22 mouse cellular contexts compared by ENCODE assay signal in genomic region chr9:91374665-91375064, GRCm38 (mm10). TPM values are rescaled to one million over a fixed set of nuclear protein-coding genes. Genes with fewer than 3 reads are reported as not detected.
DNase-seq lines count a peak whose midpoint lies in the region; ATAC-seq and TF ChIP-seq lines count a peak whose summit lies in the region.
"Had no signal": no experiment of that assay in that cellular context is flagged by ENCODE, and none has a peak within 500 bp of the region (broad histone marks: within the 10 kb centered on the region; RNA-seq: fewer than 3 reads in every experiment).

No protein-coding gene starts in this region.

- WGBS in intestine, embryonic 14.5 days, result 12% methylated on average over 4 of the region's 4 CpGs
- 6% methylated on average over 4 of the region's 4 CpGs for WGBS in intestine, postnatal 0 days
- WGBS in forebrain, embryonic 14.5 days, result 30% methylated on average over 4 of the region's 4 CpGs
- WGBS in midbrain, postnatal 0 days, result 36% methylated on average over 4 of the region's 4 CpGs

- no peaks in the 10 kb centered on the region for H3K36me3 ChIP-seq in intestine, embryonic 14.5 days (ENCODE audit: control insufficient read depth, insufficient read depth, low read length)
- H3K36me3 ChIP-seq in intestine, postnatal 0 days (ENCODE audit: control insufficient read depth, insufficient read depth), result no peaks in the 10 kb centered on the region
- no peaks in the 10 kb centered on the region for H3K36me3 ChIP-seq in forebrain, embryonic 14.5 days (ENCODE audit: control insufficient read depth, insufficient read depth, low read length)
- no peaks in the 10 kb centered on the region for H3K36me3 ChIP-seq in midbrain, postnatal 0 days (ENCODE audit: insufficient read depth, low read length)
- H3K36me3 ChIP-seq: heart, embryonic 12.5 days; liver, embryonic 13.5 days; stomach, embryonic 15.5 days had no signal

- no peak overlapping the region for H3K27ac ChIP-seq in intestine, embryonic 14.5 days (ENCODE audit: low read depth)
- H3K27ac ChIP-seq in intestine, postnatal 0 days (ENCODE audit: low read depth, low read length), result no peak overlapping the region
- H3K27ac ChIP-seq in forebrain, embryonic 14.5 days (ENCODE audit: low read depth, low read length), result peak overlapping the region; percentile 22; the same call in 1 of the 2 replicates
- no peak overlapping the region for H3K27ac ChIP-seq in midbrain, postnatal 0 days (ENCODE audit: low read depth, low read length)
- H3K27ac ChIP-seq: liver, embryonic 13.5 days; stomach, embryonic 15.5 days had no signal

- no peak for ATAC-seq in intestine, embryonic 14.5 days (replicated peaks; ENCODE audit: low FRiP score, low TSS enrichment, low read depth)
- no peak for ATAC-seq in intestine, postnatal 0 days
- no peak for ATAC-seq in forebrain, embryonic 14.5 days
- ATAC-seq in midbrain, postnatal 0 days (ENCODE audit: low FRiP score), result no peak
- ATAC-seq: lung, postnatal 0 days; Patski had no signal

- H3K4me2 ChIP-seq in intestine, embryonic 14.5 days (ENCODE audit: low read length), result no peak overlapping the region
- no peak overlapping the region for H3K4me2 ChIP-seq in intestine, postnatal 0 days (replicated peaks; ENCODE audit: low read depth)
- H3K4me2 ChIP-seq in forebrain, embryonic 14.5 days (ENCODE audit: low read length), result peak overlapping the region; percentile 33
- H3K4me2 ChIP-seq in midbrain, postnatal 0 days (ENCODE audit: low read depth, low read length, poor library complexity, severe bottlenecking), result no peak overlapping the region
- H3K4me2 ChIP-seq: heart, embryonic 12.5 days; liver, embryonic 13.5 days; stomach, embryonic 15.5 days had no signal

- H3K9ac ChIP-seq in intestine, embryonic 14.5 days (ENCODE audit: low read length), result no peak overlapping the region
- no peak overlapping the region for H3K9ac ChIP-seq in intestine, postnatal 0 days (ENCODE audit: low read depth, low read length)
- H3K9ac ChIP-seq in forebrain, embryonic 14.5 days (ENCODE audit: low read length), result no peak overlapping the region
- no peak overlapping the region for H3K9ac ChIP-seq in midbrain, postnatal 0 days (replicated peaks; ENCODE audit: low read length, poor library complexity, severe bottlenecking)
- H3K9ac ChIP-seq: heart, embryonic 12.5 days; liver, embryonic 13.5 days; stomach, embryonic 15.5 days had no signal

- no peak for TF ChIP-seq CTCF in intestine, postnatal 0 days (IDR thresholded peaks at IDR 0.05; ENCODE audit: low read depth)
- TF ChIP-seq CTCF in midbrain, postnatal 0 days (IDR thresholded peaks at IDR 0.05), result no peak

- intact Hi-C loops in left cerebral cortex, postnatal 36 days (cut with DNase I), result no loop called here

- H3K27me3 ChIP-seq in intestine, embryonic 14.5 days (replicated peaks; ENCODE audit: control insufficient read depth, insufficient read depth, low read length), result peaks cover 100% of the 10 kb centered on the region
- peaks cover 89% of the 10 kb centered on the region for H3K27me3 ChIP-seq in intestine, postnatal 0 days (replicated peaks; ENCODE audit: control insufficient read depth, insufficient read depth, low read length)
- peaks cover 85% of the 10 kb centered on the region for H3K27me3 ChIP-seq in forebrain, embryonic 14.5 days (replicated peaks; ENCODE audit: control insufficient read depth, insufficient read depth, low read length)
- peaks cover 76% of the 10 kb centered on the region for H3K27me3 ChIP-seq in midbrain, postnatal 0 days (ENCODE audit: insufficient read depth, low read length)

- no peak overlapping the region for H3K4me3 ChIP-seq in intestine, embryonic 14.5 days (ENCODE audit: low read depth, low read length)
- no peak overlapping the region for H3K4me3 ChIP-seq in intestine, postnatal 0 days (ENCODE audit: low read depth, low read length)
- H3K4me3 ChIP-seq in forebrain, embryonic 14.5 days (ENCODE audit: low read depth, low read length), result no peak overlapping the region
- H3K4me3 ChIP-seq in midbrain, postnatal 0 days (ENCODE audit: low read depth, low read length), result no peak overlapping the region
- H3K4me3 ChIP-seq: heart, embryonic 12.5 days; liver, embryonic 13.5 days; stomach, embryonic 15.5 days had no signal

- peak; percentile 11 to 48 for DNase-seq in cerebellum, postnatal 14 days
- DNase-seq in cerebellum, adult 18-20 months, result no peak
- peak; percentile 20 for DNase-seq in intestine, embryonic 14.5 days (ENCODE audit: low spot score)
- no peak for DNase-seq in forebrain, embryonic 14.5 days (ENCODE audit: low spot score)
- peak; percentile 0 for DNase-seq in midbrain, postnatal 0 days (ENCODE audit: low spot score)
- no peak for DNase-seq in kidney, postnatal 10 days
- DNase-seq in left cerebral cortex, postnatal 36 days (ENCODE audit: low spot score in 2 of 2), result no peak
- DNase-seq: B cell, adult 2 months; gastrocnemius, postnatal 14 days; heart, postnatal 36 days; kidney, adult 18-20 months; layer of hippocampus, adult 9-11 months; liver, embryonic 13.5 days; retina, postnatal 1 day had no signal

- H3K4me1 ChIP-seq in intestine, embryonic 14.5 days (replicated peaks; ENCODE audit: control insufficient read depth, insufficient read depth, low read length), result no peaks in the 10 kb centered on the region
- H3K4me1 ChIP-seq in intestine, postnatal 0 days (replicated peaks; ENCODE audit: control insufficient read depth, insufficient read depth, low read length), result no peaks in the 10 kb centered on the region
- H3K4me1 ChIP-seq in forebrain, embryonic 14.5 days (ENCODE audit: control insufficient read depth, insufficient read depth, low read length), result no peaks in the 10 kb centered on the region
- no peaks in the 10 kb centered on the region for H3K4me1 ChIP-seq in midbrain, postnatal 0 days (ENCODE audit: insufficient read depth, low read length)
- H3K4me1 ChIP-seq: liver, embryonic 13.5 days; stomach, embryonic 15.5 days had no signal

- H3K9me3 ChIP-seq in intestine, embryonic 14.5 days (ENCODE audit: control insufficient read depth, low read length), result no peaks in the 10 kb centered on the region
- no peaks in the 10 kb centered on the region for H3K9me3 ChIP-seq in intestine, postnatal 0 days (ENCODE audit: control insufficient read depth)
- no peaks in the 10 kb centered on the region for H3K9me3 ChIP-seq in forebrain, embryonic 14.5 days (replicated peaks; ENCODE audit: control insufficient read depth, low read length)
- H3K9me3 ChIP-seq in midbrain, postnatal 0 days (ENCODE audit: low read length), result no peaks in the 10 kb centered on the region
- H3K9me3 ChIP-seq: heart, embryonic 12.5 days; liver, embryonic 13.5 days; stomach, embryonic 15.5 days had no signal

RNA-seq across cellular contexts. Expression of gene Zic1, which starts 9.1 kb away (rescaled TPM):
- not detected in 2 replicates for polyA plus RNA-seq in intestine, embryonic 14.5 days (2014; fragmentation: Nextera tagmentation; extraction: Ambion mirVana)
- not detected in 2 replicates for polyA plus RNA-seq in intestine, postnatal 0 days (2015; fragmentation: Nextera tagmentation; extraction: Ambion mirVana)
- polyA plus RNA-seq in forebrain, embryonic 14.5 days (2014; fragmentation: Nextera tagmentation; extraction: Ambion mirVana), result 14.4 and 14.8 TPM in 2 replicates
- 91.8 and 146 TPM in 2 replicates for total RNA-seq in midbrain, postnatal 0 days (2014; rRNA removed)
- polyA plus RNA-seq in midbrain, postnatal 0 days (2015; fragmentation: Nextera tagmentation; extraction: Ambion mirVana), result 4.1 and 8.2 TPM in 2 replicates
- 10 to 100 TPM in 1 of 2 experiments, 1 to 10 TPM in 1; 7.2 to 15.3 TPM for total RNA-seq in left cerebral cortex, postnatal 36 days (2021)
- total RNA-seq: megakaryocyte, adult 5-6 weeks had no signal
- polyA plus RNA-seq: lung, postnatal 0 days; Patski; small intestine, adult 2 months; thymus, postnatal 0 days had no signal

RNA-seq across cellular contexts. Expression of gene Zic4, which starts 12.5 kb away (rescaled TPM):
- polyA plus RNA-seq in intestine, embryonic 14.5 days (2014; fragmentation: Nextera tagmentation; extraction: Ambion mirVana), result not detected in 2 replicates
- polyA plus RNA-seq in intestine, postnatal 0 days (2015; fragmentation: Nextera tagmentation; extraction: Ambion mirVana), result not detected in 2 replicates
- polyA plus RNA-seq in forebrain, embryonic 14.5 days (2014; fragmentation: Nextera tagmentation; extraction: Ambion mirVana), result 45.1 and 56.3 TPM in 2 replicates
- total RNA-seq in midbrain, postnatal 0 days (2014; rRNA removed), result 54.7 and 73.4 TPM in 2 replicates
- polyA plus RNA-seq in midbrain, postnatal 0 days (2015; fragmentation: Nextera tagmentation; extraction: Ambion mirVana), result 22.2 and 33.5 TPM in 2 replicates
- 1 to 10 TPM; 2.8 to 4.7 TPM for total RNA-seq in left cerebral cortex, postnatal 36 days (2021)
- total RNA-seq: heart, postnatal 36 days; megakaryocyte, adult 5-6 weeks had no signal
- polyA plus RNA-seq: liver, embryonic 13.5 days; lung, postnatal 0 days; Patski; small intestine, adult 2 months; thymus, postnatal 0 days had no signal

Comparison
In these comparisons a context has a peak if more than half of its experiments do, and no peak if none do; other contexts are left out.
1. DNase-seq: peak in cerebellum, postnatal 14 days (2 of 2), intestine, embryonic 14.5 days (single experiment) and midbrain, postnatal 0 days (single experiment); none in cerebellum, adult 18-20 months (0 of 2), forebrain, embryonic 14.5 days (single experiment), kidney, postnatal 10 days (single experiment) and left cerebral cortex, postnatal 36 days (0 of 2).
2. RNA of gene Zic4, which starts 12.5 kb away (polyA plus RNA-seq): 45.1 to 56.3 TPM in forebrain, embryonic 14.5 days and 22.2 to 33.5 TPM in midbrain, postnatal 0 days; not detected in intestine, embryonic 14.5 days and not detected in intestine, postnatal 0 days; every median in the first group is over 10 times any median in the second.